Mouse (Mus musculus) MEL (cell line): ENCODE data around the gene Cisd2. TPM values are rescaled to one million over a fixed set of nuclear protein-coding genes. Genes with fewer than 3 reads are reported as not detected.

Experiments used
- DNase-seq: peaks from one replicate; pipeline ENCODE4 v3.0.0; 2011; ENCODE audit warnings: low read depth, low spot score
- H3K27ac ChIP-seq: 2 replicates; pipeline ENCODE4 v1.5.1; 2012; ENCODE audit warnings: low read depth, mild to moderate bottlenecking, control low read depth, low read length, moderate library complexity; ENCODE audit not compliant: control insufficient read depth
- H3K27me3 ChIP-seq, 2 experiments: fragments of 150-350 bp in 1 of 2; sonication (generic) in 1 of 2; 2 replicates each; pipeline ENCODE4 v1.6.1; 2012; ENCODE audit warnings: low read length in 2 of 2, mild to moderate bottlenecking in 2 of 2, improper control_type of control experiment in 1 of 2, moderate library complexity in 1 of 2; ENCODE audit not compliant: insufficient read depth in 2 of 2, control insufficient read depth in 1 of 2
- H3K36me3 ChIP-seq, 2 experiments: 2 replicates each; pipeline ENCODE4 v1.6.1; 2012 to 2014; ENCODE audit warnings: low read length in 2 of 2, improper control_type of control experiment in 1 of 2, inconsistent platforms in 1 of 2, mild to moderate bottlenecking in 1 of 2; ENCODE audit not compliant: insufficient read depth in 2 of 2, control insufficient read depth in 1 of 2
- H3K4me1 ChIP-seq, 2 experiments: fragments of 150-350 bp in 1 of 2; sonication (generic) in 1 of 2; 2 replicates each; pipeline ENCODE4 v1.6.1; 2012; ENCODE audit warnings: low read length in 2 of 2, improper control_type of control experiment in 1 of 2, mild to moderate bottlenecking in 1 of 2; ENCODE audit not compliant: insufficient read depth in 2 of 2, control insufficient read depth in 1 of 2
- H3K4me3 ChIP-seq, 2 experiments: fragments of 150-350 bp in 1 of 2; sonication (generic) in 1 of 2; 2 replicates each; pipeline ENCODE4 v1.5.1; 2012; ENCODE audit warnings: low read depth in 2 of 2, low read length in 2 of 2, mild to moderate bottlenecking in 2 of 2, moderate library complexity in 2 of 2, control low read depth in 1 of 2, improper control_type of control experiment in 1 of 2; ENCODE audit not compliant: control insufficient read depth in 1 of 2, insufficient read depth in 1 of 2
- H3K79me2 ChIP-seq: 2 replicates; pipeline ENCODE4 v1.6.1; 2012; ENCODE audit warnings: mild to moderate bottlenecking, low read length, moderate library complexity; ENCODE audit not compliant: control insufficient read depth, poor library complexity, insufficient read depth
- H3K9ac ChIP-seq: 2 replicates; pipeline ENCODE4 v1.6.1; 2012; ENCODE audit warnings: low read depth, mild to moderate bottlenecking, control low read depth, low read length, moderate library complexity; ENCODE audit not compliant: control insufficient read depth, poor library complexity, severe bottlenecking
- H3K9me3 ChIP-seq: fragments of 150-350 bp; sonication (generic); replicated peaks from 2 replicates; pipeline ENCODE4 v1.6.1; 2012; ENCODE audit warnings: mild to moderate bottlenecking, low read length, improper control_type of control experiment, moderate library complexity; ENCODE audit not compliant: insufficient read depth
- BHLHE40 ChIP-seq: IDR thresholded peaks from 2 replicates; pipeline ENCODE4 v1.6.1; 2012; ENCODE audit warnings: low read depth, mild to moderate bottlenecking, inconsistent platforms, low read length, improper control_type of control experiment, borderline replicate concordance
- CHD1 ChIP-seq: IDR thresholded peaks from 2 replicates; pipeline ENCODE4 v1.6.1; 2012; ENCODE audit warnings: low read depth, mild to moderate bottlenecking, inconsistent platforms, low read length, improper control_type of control experiment
- CHD2 ChIP-seq: IDR thresholded peaks from 2 replicates; pipeline ENCODE4 v1.6.1; 2011; ENCODE audit warnings: low read length, improper control_type of control experiment
- CTCF ChIP-seq, 3 experiments: IDR thresholded peaks in 2 of 3; conservative IDR thresholded peaks in 1 of 3; 2 replicates each; pipeline ENCODE4 v1.5.1; 2011 to 2012; ENCODE audit warnings: low read length in 3 of 3, low read depth in 2 of 3, mild to moderate bottlenecking in 2 of 3, improper control_type of control experiment in 1 of 3, inconsistent platforms in 1 of 3, mixed read lengths in 1 of 3, moderate library complexity in 1 of 3; ENCODE audit not compliant: control insufficient read depth in 1 of 3, insufficient read depth in 1 of 3, poor library complexity in 1 of 3, severe bottlenecking in 1 of 3
- E2F4 ChIP-seq: IDR thresholded peaks from 2 replicates; pipeline ENCODE4 v1.6.1; 2011; ENCODE audit warnings: low read depth, low read length, improper control_type of control experiment, borderline replicate concordance
- GABPA ChIP-seq: IDR thresholded peaks from 2 replicates; pipeline ENCODE4 v1.6.1; 2012; ENCODE audit warnings: low read depth, mild to moderate bottlenecking, inconsistent platforms, low read length, improper control_type of control experiment, moderate library complexity
- HCFC1 ChIP-seq: IDR thresholded peaks from 2 replicates; pipeline ENCODE4 v1.6.1; 2012; ENCODE audit warnings: low read depth, mild to moderate bottlenecking, inconsistent platforms, low read length, improper control_type of control experiment, moderate library complexity
- KAT2A ChIP-seq: conservative IDR thresholded peaks from 2 replicates; pipeline ENCODE4 v1.6.1; 2012; ENCODE audit warnings: low read depth, low read length, improper control_type of control experiment, inconsistent platforms
- MAFK ChIP-seq: IDR thresholded peaks from 2 replicates; pipeline ENCODE4 v1.6.1; 2011; ENCODE audit warnings: low read depth, mild to moderate bottlenecking, low read length, improper control_type of control experiment, borderline replicate concordance
- MAZ ChIP-seq: IDR thresholded peaks from 2 replicates; pipeline ENCODE4 v1.6.1; 2012; ENCODE audit warnings: low read depth, mild to moderate bottlenecking, inconsistent platforms, low read length, improper control_type of control experiment
- MYB ChIP-seq: IDR thresholded peaks from 2 replicates; pipeline ENCODE4 v1.6.1; 2011; ENCODE audit warnings: mild to moderate bottlenecking, low read depth, low read length, improper control_type of control experiment
- RAD21 ChIP-seq: IDR thresholded peaks from 2 replicates; pipeline ENCODE4 v1.6.1; 2011; ENCODE audit warnings: mild to moderate bottlenecking, low read depth, low read length, improper control_type of control experiment
- RCOR1 ChIP-seq: IDR thresholded peaks from 2 replicates; pipeline ENCODE4 v1.6.1; 2012; ENCODE audit warnings: low read depth, mild to moderate bottlenecking, inconsistent platforms, low read length, improper control_type of control experiment
- SIN3A ChIP-seq: IDR thresholded peaks from 2 replicates; pipeline ENCODE4 v1.6.1; 2012; ENCODE audit warnings: low read length, improper control_type of control experiment, inconsistent platforms
- SMC3 ChIP-seq: IDR thresholded peaks from 2 replicates; pipeline ENCODE4 v1.6.1; 2011; ENCODE audit warnings: low read depth, low read length, improper control_type of control experiment
- UBTF ChIP-seq: IDR thresholded peaks from 2 replicates; pipeline ENCODE4 v1.6.1; 2012; ENCODE audit warnings: low read depth, mild to moderate bottlenecking, inconsistent platforms, low read length, improper control_type of control experiment, moderate library complexity, borderline replicate concordance; ENCODE audit not compliant: insufficient read depth
- USF2 ChIP-seq, 2 experiments: IDR thresholded peaks; 2 replicates each; pipeline ENCODE4 v1.6.1; 2011 to 2012; ENCODE audit warnings: improper control_type of control experiment in 2 of 2, low read length in 2 of 2, borderline replicate concordance in 1 of 2, inconsistent platforms in 1 of 2, low read depth in 1 of 2, mild to moderate bottlenecking in 1 of 2; ENCODE audit not compliant: insufficient read depth in 1 of 2
- ZC3H11A ChIP-seq: IDR thresholded peaks from 2 replicates; pipeline ENCODE4 v1.6.1; 2012; ENCODE audit warnings: low read depth, mild to moderate bottlenecking, inconsistent platforms, low read length, improper control_type of control experiment
- ZMIZ1 ChIP-seq: IDR thresholded peaks from 2 replicates; pipeline ENCODE4 v1.6.1; 2012; ENCODE audit warnings: low read depth, mild to moderate bottlenecking, inconsistent platforms, low read length, improper control_type of control experiment, moderate library complexity
- ZNF384 ChIP-seq: IDR thresholded peaks from 2 replicates; pipeline ENCODE4 v1.6.1; 2012; ENCODE audit warnings: low read depth, mild to moderate bottlenecking, inconsistent platforms, low read length, improper control_type of control experiment
- polyA plus RNA-seq, 2 experiments: library from polyadenylated mRNA; stranded (reverse) in 1 of 2; unstranded in 1 of 2; fragments of >175 nt in 1 of 2; fragments of >200 nt in 1 of 2; gene quantifications; 2 replicates each; pipeline versions ENCODE4 v1.2.1 to v1.2.4; 2012; ENCODE audit warnings: low replicate concordance in 2 of 2, low read depth in 1 of 2; ENCODE audit not compliant: insufficient read length in 2 of 2, insufficient read depth in 1 of 2, missing spikeins in 1 of 2
- total RNA-seq: library from RNA; depleted of rRNA; stranded (reverse); fragments of 300-350 nt; gene quantifications from 2 replicates; pipeline ENCODE4 v1.2.3, GENCODE M21; 2012

Cisd2 gene
- total and polyA plus RNA-seq, 3 experiments: 23.9 to 26.9 TPM; not detected in 1

GRCm38 (mm10) chr3:135407351-135407750 lies 16.4 kb downstream of the Cisd2 start:
- Histone ChIP-seq H3K4me1 (peaks cover 0 to 4% of the 10 kb centered on the region in 2 experiments; a peak in 1 of 4 replicates), H3K4me3 (no peak overlapping the region), H3K9ac (no peak overlapping the region), H3K36me3 (peaks cover 0 to 17% of the 10 kb centered on the region in 2 experiments; a peak in 2 of 4 replicates), H3K79me2 (peaks cover 3% of the 10 kb centered on the region; the same call in 1 of the 2 replicates)
- no peak for DNase-seq
- TF ChIP-seq RAD21 (no peak), E2F4 (no peak), UBTF (no peak), HCFC1 (no peak), BHLHE40 (no peak), SIN3A (no peak), KAT2A (no peak), MYB (no peak), USF2 (IDR thresholded peaks at IDR 0.05; ENCODE audit: borderline replicate concordance in 1 of 2, insufficient read depth in 1 of 2, low read depth in 1 of 2, low read length in 2 of 2) (no peak), CHD1 (no peak), GABPA (no peak), CTCF (IDR thresholded peaks at IDR 0.05 in 2 of 3, conservative IDR thresholded peaks at IDR 0.05 in 1 of 3; ENCODE audit: control insufficient read depth in 1 of 3, insufficient read depth in 1 of 3, low read depth in 2 of 3, low read length in 3 of 3, poor library complexity in 1 of 3, severe bottlenecking in 1 of 3) (no peak), MAFK (no peak), MAZ (no peak), ZNF384 (no peak), ZC3H11A (no peak), ZMIZ1 (no peak), SMC3 (no peak), RCOR1 (no peak)
- TF ChIP-seq, all 39 proteins: peak for 0
- Histone ChIP-seq H3K9me3 (no peaks in the 10 kb centered on the region), H3K27ac (no peak overlapping the region), H3K27me3 (no peaks in the 10 kb centered on the region)

GRCm38 (mm10) chr3:135404599-135404998 lies 19.1 kb downstream of the Cisd2 start:
- Histone ChIP-seq H3K9me3 (no peaks in the 10 kb centered on the region), H3K4me1 (peaks cover 0 to 5% of the 10 kb centered on the region in 2 experiments; a peak in 1 of 4 replicates), H3K36me3 (peaks cover 0 to 11% of the 10 kb centered on the region in 2 experiments; a peak in 2 of 4 replicates), H3K27ac (no peak overlapping the region), H3K79me2 (no peaks in the 10 kb centered on the region; the same call in 1 of the 2 replicates), H3K4me3 (no peak overlapping the region), H3K9ac (no peak overlapping the region), H3K27me3 (no peaks in the 10 kb centered on the region)
- DNase-seq: no peak
- TF ChIP-seq E2F4: no peak
- TF ChIP-seq CTCF (IDR thresholded peaks at IDR 0.05 in 2 of 3, conservative IDR thresholded peaks at IDR 0.05 in 1 of 3; ENCODE audit: control insufficient read depth in 1 of 3, insufficient read depth in 1 of 3, low read depth in 2 of 3, low read length in 3 of 3, poor library complexity in 1 of 3, severe bottlenecking in 1 of 3): peak in 1 of 3 experiments; percentile 8; a peak in 1 of 6 replicates
- peak; percentile 20; the same call in 1 of the 2 replicates for TF ChIP-seq SMC3
- 0 out of 2 replicates have a peak, but pooled peaks have one; percentile 4 for TF ChIP-seq ZC3H11A
- TF ChIP-seq MYB: no peak
- no peak for TF ChIP-seq CHD2
